Mouse (Mus musculus): ENCODE data around the gene Tbc1d9.

The Tbc1d9 gene

DNA sequence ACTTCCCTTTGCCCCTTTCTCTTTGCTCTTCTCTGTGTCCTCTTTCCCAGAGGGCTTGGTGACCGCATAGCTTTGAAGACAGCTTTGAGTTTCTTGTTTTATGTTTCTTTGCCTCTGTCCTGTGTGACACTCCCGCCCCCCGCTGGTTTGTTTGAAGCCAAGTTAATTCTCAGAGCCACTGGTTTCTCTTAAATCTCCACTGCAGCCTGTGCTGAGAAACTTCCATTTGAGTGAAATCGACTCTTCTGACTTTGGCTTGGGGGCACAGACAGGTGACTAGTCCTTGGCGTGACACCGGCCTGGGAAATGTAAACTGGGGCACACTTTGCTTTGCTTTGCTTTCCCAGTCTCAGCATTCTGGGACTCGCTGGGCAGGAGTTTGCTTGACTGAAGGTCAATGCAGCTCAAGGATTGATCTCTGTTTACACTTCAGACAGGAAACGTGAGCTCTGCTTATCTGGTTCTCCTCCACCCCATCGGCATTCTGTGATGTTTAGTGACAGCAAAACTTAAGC, 13.1 kb downstream of the Tbc1d9 start:
- no peak for DNase-seq (ENCODE audit: low spot score)

DNA sequence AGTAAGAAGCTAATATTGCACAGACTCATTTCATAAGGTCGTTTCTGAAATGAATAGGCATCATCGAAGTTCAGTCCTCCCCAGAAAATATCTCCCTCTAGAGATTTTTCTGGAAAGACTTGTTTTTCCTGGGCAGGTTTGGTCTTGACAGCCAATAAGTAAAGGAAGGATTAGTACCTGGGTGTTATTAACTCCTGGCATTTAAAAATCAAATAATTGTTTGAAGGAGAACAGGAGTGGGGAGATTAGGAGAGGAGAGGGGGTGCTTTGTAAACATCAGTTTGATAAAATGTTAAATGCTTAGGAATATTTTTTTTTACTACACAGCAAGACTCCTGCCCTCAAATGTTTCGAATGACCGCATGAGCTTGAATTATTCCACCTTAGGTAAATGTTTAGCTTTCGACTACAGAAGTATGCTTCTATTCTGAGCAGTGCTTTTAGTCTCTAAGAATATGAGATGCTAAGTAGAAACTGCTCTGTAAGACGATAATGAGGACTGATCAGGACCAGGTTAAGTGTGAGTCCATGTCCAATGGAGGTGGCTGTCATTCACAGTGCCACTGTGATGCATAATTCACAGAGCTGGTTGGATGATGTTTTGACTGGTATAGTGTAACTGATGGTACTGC, 16.8 kb downstream of the Tbc1d9 start:
- DNase-seq (ENCODE audit: low spot score): no peak

DNA sequence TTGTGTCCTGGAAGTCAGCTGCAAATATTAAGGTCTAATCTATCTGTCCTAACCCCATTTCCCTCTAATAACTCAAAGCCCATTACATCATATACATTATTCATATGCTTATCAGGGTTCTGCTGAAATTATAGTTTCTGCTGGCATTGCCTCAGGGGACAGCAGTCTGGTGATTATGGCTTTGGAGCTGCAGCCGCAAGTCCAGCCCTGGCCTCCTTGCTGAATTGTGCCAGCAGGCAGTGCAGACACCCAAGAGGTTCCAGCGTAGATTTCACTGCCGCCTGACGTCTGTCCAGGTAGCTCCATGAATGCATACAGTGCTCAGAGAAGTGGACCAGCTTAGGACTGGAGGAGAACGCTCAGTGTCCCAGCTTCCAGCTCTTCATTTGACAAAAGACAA, 17.6 kb downstream of the Tbc1d9 start:
- no peak for DNase-seq (ENCODE audit: low spot score)

DNA sequence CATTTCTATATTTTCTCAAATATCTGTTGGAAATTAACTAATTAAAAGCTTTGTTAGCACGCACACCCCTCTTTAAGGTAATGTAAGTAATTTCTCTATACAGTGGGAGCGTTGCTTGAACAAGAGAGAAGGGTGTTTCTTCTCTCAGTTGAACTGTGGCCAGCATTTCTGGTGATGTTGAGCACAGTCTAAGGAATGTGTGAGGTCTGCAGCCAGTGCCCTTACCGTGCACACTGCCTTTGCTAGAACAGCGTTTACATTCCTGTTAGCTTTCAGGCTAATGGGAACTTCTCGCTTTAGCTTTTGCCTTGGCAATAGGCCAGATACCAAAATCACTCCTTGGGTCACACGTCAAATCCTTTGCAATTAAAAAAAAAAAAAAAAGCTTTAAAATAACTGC, 21.2 kb downstream of the Tbc1d9 start:
- no peak for DNase-seq (ENCODE audit: low spot score)

DNA sequence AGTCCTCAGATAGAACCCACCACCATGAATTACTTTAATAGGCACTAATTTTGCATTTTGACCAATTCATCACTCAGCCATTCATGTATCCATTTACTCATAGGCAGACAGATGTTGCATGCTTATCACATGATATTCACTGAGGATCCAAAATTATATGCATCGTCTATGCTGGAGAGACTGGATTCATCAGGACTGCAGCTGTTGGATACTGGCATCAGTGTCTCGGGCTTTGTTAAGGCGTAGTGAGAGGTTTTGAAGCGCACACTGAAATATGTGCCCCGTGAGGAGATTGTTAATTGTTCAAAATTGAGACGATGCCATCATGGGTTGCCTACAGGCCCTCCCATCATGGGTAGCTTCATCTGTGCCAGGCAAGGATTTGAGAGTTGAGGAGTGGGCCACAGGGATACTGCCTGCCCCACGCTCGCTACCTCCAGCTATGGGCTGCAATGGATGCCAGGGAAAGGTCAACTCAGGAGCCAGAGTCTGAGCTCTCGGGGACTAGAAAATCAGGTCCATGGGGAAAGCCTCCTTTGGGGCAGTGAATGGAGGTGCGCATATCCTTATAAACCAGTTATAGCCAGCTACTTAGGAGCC, 22.3 kb downstream of the Tbc1d9 start:
- no peak for DNase-seq (ENCODE audit: low spot score)

DNA sequence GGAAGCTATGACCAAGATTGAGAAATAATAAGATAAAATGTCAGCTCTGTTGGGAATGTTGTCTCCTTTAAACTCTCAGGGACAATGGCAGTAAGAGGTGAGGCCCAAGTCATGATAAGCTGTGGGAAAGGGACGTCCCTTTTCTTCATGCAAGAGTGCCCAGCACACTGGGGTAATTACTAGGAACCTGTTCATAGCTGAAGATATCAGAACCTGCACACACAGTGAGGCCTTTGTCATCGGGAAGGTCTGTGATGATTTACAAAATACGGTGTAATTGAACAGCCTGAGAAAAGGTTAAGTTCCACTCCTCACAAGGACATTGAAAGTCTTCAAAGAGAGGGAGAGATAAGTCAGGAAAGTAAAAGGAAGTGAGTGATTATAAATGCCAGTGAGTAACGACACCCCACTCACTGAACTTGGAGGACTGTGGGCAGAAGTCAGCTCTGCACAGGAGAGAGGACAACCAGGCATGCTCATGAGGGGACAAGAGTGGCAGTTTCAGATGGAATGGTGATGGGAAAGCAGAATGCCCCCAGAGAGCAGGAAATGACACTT, 24.5 kb downstream of the Tbc1d9 start:
- DNase-seq (ENCODE audit: low spot score): no peak

DNA sequence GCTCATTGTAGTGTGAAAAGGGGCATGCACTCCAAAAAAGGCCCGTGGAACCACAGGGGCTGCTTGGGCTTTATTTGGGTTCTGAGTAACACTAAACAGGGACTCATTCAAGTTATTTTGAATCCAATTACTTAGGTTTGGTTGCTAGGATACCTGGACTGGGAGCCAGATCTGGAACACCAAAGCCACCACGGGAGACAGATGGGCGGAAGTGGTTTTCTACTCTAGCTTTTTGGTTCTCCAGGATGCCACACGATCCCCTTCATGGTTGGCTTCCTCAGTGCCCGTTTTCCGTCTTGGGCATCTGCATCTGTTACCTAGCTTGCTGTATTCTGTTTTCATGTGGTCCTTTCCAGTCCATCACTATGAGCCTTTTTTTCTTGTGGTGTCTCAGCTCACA, 30.9 kb downstream of the Tbc1d9 start:
- no peak for DNase-seq (ENCODE audit: low spot score)

DNA sequence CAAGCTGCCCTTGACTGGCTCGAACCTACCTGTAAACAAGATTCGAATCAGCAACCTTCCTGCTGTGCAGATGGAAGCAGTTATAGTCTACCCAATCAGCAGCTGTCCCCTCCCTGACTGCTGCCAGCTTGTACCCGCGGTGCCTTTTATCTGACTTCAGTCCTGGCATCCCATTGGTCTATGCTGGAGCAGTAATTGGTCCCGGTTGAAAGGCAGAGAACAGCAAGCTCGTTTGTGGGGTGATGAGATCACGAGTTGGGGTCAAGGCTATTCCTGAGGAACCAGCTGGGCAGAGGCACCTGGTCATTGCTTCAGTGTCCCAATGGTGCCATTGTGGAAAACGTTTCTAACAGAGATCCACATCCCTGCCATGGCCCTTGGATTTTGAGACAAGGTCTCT, 34.6 kb downstream of the Tbc1d9 start:
- no peak for DNase-seq (ENCODE audit: low spot score)

GRCm38 (mm10) chr8:83200191-83201177, 35.3 kb downstream of the Tbc1d9 start:
- no peak for DNase-seq (ENCODE audit: low spot score)

GRCm38 (mm10) chr8:83202946-83203345, 37.8 kb downstream of the Tbc1d9 start:
- DNase-seq (ENCODE audit: low spot score): no peak

GRCm38 (mm10) chr8:83205907-83206306, 40.8 kb downstream of the Tbc1d9 start:
- DNase-seq (ENCODE audit: low spot score): no peak

GRCm38 (mm10) chr8:83209581-83209980, 44.4 kb downstream of the Tbc1d9 start:
- no peak for DNase-seq (ENCODE audit: low spot score)

- no peak for DNase-seq (ENCODE audit: low spot score)
These were observed 45.5 kb downstream of the Tbc1d9 start for GRCm38 (mm10) chr8:83210676-83211075.

DNA sequence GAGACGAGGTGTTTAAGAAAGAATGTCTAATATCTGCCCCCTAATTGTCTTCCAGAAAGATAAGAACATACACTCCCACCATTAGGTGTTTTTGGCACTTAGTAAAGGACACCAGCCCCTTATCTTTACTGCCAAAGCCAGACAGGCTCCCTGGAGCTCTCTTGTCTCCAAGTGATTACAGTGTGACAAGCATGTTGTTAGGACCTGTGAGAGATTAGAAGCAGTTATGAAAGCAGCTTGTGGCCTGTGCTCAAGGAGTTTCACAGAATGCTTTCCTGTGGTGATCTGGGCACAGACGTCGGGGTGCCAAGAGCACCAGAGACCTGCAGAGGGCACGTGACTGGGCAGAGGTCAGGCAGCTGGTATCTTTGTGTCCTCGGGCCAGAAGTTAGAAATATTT, 49.9 kb downstream of the Tbc1d9 start:
- no peak for DNase-seq (ENCODE audit: low spot score)

DNA sequence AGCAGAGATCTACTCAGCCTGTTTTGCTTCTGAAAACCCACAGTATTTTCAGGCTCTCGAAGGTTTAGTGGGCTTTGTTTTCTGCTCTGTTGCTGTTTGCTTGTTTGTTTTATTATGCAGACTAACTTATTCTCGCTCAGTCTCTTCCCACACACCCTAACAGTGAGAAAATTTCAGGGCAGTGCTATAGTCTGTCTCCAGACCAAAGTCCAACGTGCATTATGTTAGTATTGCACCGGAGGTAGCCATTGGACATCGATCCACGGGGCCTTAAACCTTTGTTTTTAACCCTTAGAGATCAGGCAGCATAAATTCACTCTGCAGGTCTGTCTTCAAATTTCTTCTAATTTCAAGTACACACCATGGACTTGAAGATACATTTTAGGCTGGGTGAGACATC, 51.4 kb downstream of the Tbc1d9 start:
- no peak for DNase-seq (ENCODE audit: low spot score)

DNA sequence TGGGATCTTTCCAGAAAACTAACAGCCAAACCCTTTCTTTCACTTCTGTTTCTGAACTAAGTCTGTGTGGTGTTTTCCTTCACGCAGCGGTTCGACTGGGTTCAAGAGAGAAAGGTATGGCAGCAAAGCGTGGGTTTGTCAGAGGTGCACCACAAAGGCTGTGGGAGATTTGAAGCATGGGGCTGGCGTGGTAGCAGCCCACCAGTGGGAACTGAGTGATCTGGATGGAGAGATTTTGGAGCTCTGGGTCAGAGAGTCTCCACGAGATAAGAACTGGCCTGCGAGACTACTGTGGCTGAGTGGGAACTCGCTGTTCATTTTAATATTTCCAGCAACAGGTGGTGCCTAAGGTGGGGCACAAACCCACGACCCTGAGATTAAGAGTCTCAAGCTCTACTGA, 52.0 kb downstream of the Tbc1d9 start:
- DNase-seq (ENCODE audit: low spot score): no peak

DNA sequence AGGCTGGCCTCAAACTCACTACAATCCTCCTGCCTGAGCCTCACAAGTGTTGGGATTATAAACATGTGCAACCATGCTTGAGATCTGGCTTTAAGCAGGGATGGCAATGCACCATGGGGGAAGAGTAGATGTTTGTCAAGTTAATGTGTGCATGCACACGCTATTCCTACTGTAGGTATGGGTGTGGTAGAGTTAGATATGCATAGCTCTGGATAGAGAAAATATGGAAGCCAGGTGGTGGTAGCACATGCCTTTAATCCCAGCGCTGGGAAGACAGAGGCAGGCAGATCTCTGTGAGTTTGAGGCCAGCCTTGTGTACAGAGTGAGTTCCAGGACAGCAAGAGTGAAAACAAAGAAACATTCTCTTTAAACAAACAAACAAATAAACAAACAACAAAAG, 52.7 kb downstream of the Tbc1d9 start:
- no peak for DNase-seq (ENCODE audit: low spot score)

DNA sequence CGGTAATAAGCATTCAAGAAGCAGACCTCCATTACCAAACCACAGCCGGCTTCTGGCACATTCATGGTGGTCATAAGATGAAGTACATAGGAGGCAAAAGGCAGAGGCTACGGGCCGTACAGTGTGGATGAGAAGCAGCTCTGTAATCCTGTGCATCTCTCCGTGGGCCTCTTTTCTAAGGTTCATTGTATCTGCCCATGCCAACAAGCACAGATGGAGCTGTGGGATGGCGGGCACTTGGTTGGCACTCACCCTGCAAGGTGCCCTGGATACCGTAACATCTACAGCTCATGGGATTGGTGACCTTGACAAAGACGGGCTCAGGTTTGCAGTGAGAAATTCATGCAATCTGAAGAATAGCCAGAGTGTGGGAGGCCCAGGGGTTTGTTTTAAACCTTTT, 54.2 kb downstream of the Tbc1d9 start:
- no peak for DNase-seq (ENCODE audit: low spot score)

GRCm38 (mm10) chr8:83220746-83221145, 55.6 kb downstream of the Tbc1d9 start:
- DNase-seq (ENCODE audit: low spot score): no peak

DNA sequence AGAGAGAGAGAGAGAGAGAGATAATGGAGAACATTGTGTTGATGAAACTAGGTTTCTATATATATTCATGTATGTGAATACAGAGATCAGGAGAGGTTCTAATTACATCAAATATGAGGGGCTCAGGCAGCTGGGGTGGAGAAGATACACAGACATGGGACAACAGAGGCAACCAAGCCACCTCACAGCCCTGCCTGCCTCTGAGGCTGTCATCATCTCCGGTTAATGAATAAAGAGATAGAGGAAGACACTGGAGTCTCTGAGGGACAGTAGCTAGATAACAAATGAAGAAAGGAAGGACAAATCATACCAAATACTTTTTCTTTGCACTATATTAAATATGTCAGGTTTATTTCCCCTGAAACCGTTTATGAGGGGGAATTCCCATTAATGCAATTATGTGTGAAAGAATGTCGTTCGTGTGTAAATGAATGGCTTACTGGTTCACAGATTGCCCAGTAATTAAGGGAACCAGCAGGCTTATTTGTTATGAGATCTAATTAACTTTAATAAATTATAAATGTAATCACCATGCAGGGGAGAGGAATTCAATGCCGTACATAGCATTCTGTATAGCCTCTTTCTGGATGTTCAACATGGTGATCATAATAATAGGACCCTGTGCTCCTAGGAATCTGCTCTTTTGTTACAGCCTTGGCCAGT, 59.7 kb downstream of the Tbc1d9 start:
- no peak for DNase-seq (ENCODE audit: low spot score)

DNA sequence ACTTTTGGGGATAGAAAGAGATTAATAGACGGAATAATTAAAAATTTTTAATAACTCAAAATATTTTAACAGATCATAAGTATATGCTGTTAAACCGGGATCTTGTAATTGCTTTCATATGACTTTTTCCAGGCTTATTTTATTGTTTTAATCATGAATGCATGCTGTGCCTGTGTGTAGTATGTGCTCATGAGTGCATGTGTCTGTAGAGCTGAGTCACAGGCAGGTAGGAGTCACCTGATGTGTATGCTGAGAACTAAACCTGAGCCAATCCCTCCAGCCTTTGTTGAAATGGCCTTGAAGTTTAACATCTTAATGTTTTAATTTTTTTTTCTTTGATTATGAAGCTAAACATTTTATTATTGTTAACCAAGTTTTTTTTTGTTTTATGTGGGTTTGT, 60.4 kb downstream of the Tbc1d9 start:
- no peak for DNase-seq (ENCODE audit: low spot score)

DNA sequence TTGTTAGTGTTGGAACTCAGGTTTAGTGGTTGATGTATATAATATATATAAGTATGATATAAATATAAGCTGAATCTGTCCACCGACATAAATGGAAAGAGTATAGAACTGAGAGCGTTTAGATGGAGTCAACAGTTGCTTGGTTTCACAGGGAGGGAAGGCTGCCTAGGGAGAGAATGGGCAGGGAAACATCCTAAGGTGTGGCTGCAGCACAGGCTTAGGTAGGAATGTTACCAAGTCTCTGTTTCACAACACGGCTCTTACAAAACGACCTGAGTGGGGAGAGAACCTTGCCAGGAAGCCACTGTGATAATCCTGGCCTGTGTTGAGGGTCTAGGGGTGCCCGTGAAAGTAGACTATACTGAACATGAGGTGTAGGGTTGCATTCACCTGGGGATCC, 62.2 kb downstream of the Tbc1d9 start:
- DNase-seq (ENCODE audit: low spot score): no peak

Measured in layer of hippocampus, adult 9-10 months (tissue).